Mouse (Mus musculus) midbrain, embryonic 12.5 days (tissue): ENCODE data around the gene Jag2. TPM values are rescaled to one million over a fixed set of nuclear protein-coding genes. Genes with fewer than 3 reads are reported as not detected.

Experiments used
- ATAC-seq: fragments of 200-750 bp; cut with Nextera tagmentation; 2 replicates; pipeline ENCODE4 v1.8.0; 2017; ENCODE audit warnings: low read depth, moderate TSS enrichment, moderate library complexity; ENCODE audit not compliant: low FRiP score
- H3K27ac ChIP-seq: fragments of 300-500 bp; sonication (generic); replicated peaks from 2 replicates; pipeline ENCODE4 v1.5.1; 2016; ENCODE audit warnings: mild to moderate bottlenecking
- H3K27me3 ChIP-seq: fragments of 300-500 bp; sonication (generic); 2 replicates; pipeline ENCODE4 v1.6.1; 2016; ENCODE audit warnings: mild to moderate bottlenecking
- H3K36me3 ChIP-seq: fragments of 300-500 bp; sonication (generic); 2 replicates; pipeline ENCODE4 v1.6.1; 2016
- H3K4me1 ChIP-seq: fragments of 300-500 bp; sonication (generic); 2 replicates; pipeline ENCODE4 v1.6.1; 2016
- H3K4me2 ChIP-seq: fragments of 300-500 bp; sonication (generic); replicated peaks from 2 replicates; pipeline ENCODE4 v1.6.1; 2016; ENCODE audit warnings: mild to moderate bottlenecking, moderate library complexity
- H3K4me3 ChIP-seq: fragments of 300-500 bp; sonication (generic); 2 replicates; pipeline ENCODE4 v1.5.1; 2016; ENCODE audit warnings: mild to moderate bottlenecking
- H3K9ac ChIP-seq: fragments of 300-500 bp; sonication (generic); replicated peaks from 2 replicates; pipeline ENCODE4 v1.6.1; 2016; ENCODE audit warnings: mild to moderate bottlenecking, moderate library complexity
- H3K9me3 ChIP-seq: fragments of 300-500 bp; sonication (generic); 2 replicates; pipeline ENCODE4 v1.6.1; 2016; ENCODE audit warnings: mild to moderate bottlenecking
- WGBS: fragments of 180-500 bp; shearing (Covaris S2); methylation state at CpG from one replicate; pipeline ENCODE4 v1.1.7; 2016; 5-methylcytosine and 5-hydroxymethylcytosine counted together
- polyA plus RNA-seq: library from polyadenylated mRNA; unstranded; fragments of >200 nt; fragmentation: Nextera tagmentation; extraction: Ambion mirVana; gene quantifications from 2 replicates; pipeline ENCODE4 v1.2.1, GENCODE M21; 2016

Gene Jag2
- polyA plus RNA-seq, 1 experiment from 2014 or later: 5.8 TPM

GRCm38 (mm10) chr12:112916698-112917400 is 12.7 kb downstream of the Jag2 start:
- Histone ChIP-seq H3K9ac (no peak overlapping the region), H3K9me3 (no peaks in the 10 kb centered on the region), H3K27ac (no peak overlapping the region), H3K36me3 (peaks cover 17% of the 10 kb centered on the region), H3K4me3 (no peak overlapping the region), H3K27me3 (no peaks in the 10 kb centered on the region), H3K4me1 (peaks cover 9% of the 10 kb centered on the region), H3K4me2 (no peak overlapping the region)
- WGBS: 81% methylated on average over 16 of the region's 16 CpGs
- no peak for ATAC-seq

DNA sequence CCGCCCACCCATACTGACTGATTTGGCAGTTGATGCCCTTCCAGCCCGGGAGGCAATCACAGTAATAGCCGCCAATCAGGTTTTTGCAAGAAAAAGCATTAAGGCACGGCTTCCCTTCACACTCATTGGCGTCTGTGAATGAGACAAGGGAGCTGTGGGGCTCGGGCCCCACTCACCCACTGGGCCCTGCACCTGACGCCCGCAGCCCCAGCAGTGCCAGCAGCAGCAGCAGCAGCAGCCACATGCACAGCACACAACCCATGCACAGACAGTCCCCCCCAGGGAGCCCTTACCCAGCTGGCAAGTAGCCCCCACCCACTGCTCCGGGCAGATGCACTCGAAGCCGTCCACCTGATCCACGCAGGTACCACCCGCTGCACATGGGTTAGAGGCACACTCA is 14.0 kb downstream of the Jag2 start:
- Histone ChIP-seq H3K36me3 (peaks cover 27% of the 10 kb centered on the region), H3K4me2 (no peak overlapping the region), H3K4me3 (no peak overlapping the region), H3K9me3 (no peaks in the 10 kb centered on the region), H3K27ac (no peak overlapping the region), H3K9ac (no peak overlapping the region), H3K27me3 (no peaks in the 10 kb centered on the region), H3K4me1 (peaks cover 6% of the 10 kb centered on the region; the same call in 1 of the 2 replicates)
- no peak for ATAC-seq
- 86% methylated on average over 13 of the region's 13 CpGs for WGBS

DNA sequence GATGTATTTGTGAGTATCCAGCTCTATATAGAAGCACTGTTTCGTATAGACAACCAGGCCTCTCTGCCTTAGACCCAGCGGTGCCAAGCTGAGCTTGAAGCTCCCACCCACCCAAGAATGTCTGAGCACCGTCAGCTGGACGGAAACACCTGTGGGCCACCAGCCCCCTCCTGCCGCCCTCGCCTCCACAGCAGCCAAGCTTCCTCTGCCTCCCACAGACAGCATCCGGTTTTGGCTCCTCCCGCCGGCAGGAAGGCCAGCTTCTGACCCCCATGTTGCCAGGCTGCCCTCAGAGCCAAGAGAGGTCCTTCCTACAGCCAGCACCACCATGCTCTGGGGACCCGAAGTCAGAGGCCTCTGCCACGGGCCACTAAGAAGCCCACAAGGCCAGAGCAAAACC is 15.0 kb downstream of the Jag2 start:
- H3K4me1 ChIP-seq: peaks cover 3% of the 10 kb centered on the region; the same call in 1 of the 2 replicates
- no peak overlapping the region for H3K4me2 ChIP-seq
- H3K27ac ChIP-seq: no peak overlapping the region
- H3K4me3 ChIP-seq: no peak overlapping the region
- WGBS: 85% methylated on average over 11 of the region's 11 CpGs
- H3K27me3 ChIP-seq: no peaks in the 10 kb centered on the region
- H3K36me3 ChIP-seq: peaks cover 34% of the 10 kb centered on the region
- H3K9ac ChIP-seq: no peak overlapping the region
- no peaks in the 10 kb centered on the region; the same call in 1 of the 2 replicates for H3K9me3 ChIP-seq
- no peak for ATAC-seq

GRCm38 (mm10) chr12:112912951-112913745 is 16.4 kb downstream of the Jag2 start:
- H3K36me3 ChIP-seq: peaks cover 47% of the 10 kb centered on the region

DNA sequence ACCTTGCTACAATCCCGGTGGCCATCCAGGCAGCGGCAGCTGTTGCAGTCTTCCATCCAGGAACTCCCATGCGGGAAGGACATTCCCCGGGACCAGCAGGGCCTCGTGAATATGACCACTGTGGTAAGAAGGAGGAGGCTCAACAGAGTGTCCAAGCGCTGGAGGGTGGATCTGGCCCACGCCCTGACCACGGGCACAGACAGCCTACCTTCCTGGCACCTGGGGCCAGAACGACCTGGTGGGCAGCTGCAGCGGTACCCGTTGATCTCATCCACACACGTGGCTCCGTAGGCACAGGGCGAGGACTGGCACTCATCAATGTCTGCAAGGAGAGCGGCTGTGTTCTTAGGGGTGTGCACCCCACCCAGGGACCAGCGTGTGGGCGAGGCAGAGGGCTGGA is 17.9 kb downstream of the Jag2 start:
- no peak for ATAC-seq
- Histone ChIP-seq H3K36me3 (peaks cover 47% of the 10 kb centered on the region), H3K27me3 (no peaks in the 10 kb centered on the region)

More at GRCm38 (mm10) chr12:112912951-112913745, 16.4 kb downstream of the Jag2 start:
- Histone ChIP-seq H3K27me3 (no peaks in the 10 kb centered on the region), H3K4me1 (peaks cover 3% of the 10 kb centered on the region; the same call in 1 of the 2 replicates), H3K9me3 (no peaks in the 10 kb centered on the region; the same call in 1 of the 2 replicates), H3K4me3 (no peak overlapping the region), H3K9ac (no peak overlapping the region), H3K4me2 (no peak overlapping the region), H3K27ac (no peak overlapping the region)
- no peak for ATAC-seq
- 90% methylated on average over 28 of the region's 28 CpGs for WGBS

DNA sequence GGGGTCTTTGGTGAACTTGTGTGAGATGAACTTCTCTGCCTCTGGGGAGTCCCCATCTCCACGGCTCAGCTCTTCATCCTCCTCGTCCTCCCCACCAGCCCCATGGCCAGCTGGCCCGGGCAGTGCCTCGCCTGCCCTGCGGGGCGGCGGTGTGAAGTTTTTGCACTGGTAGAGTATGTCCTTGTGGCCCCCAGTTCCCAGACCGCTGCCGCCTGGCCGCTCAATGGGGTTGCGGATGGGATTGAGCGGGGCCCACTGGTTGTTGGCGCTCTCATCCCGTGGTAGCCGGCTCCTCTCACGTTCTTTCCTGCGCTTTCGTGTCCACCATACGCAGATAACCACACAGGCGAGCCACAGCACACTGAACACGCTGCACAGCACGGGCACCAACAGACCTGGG is 20.6 kb downstream of the Jag2 start:
- H3K9me3 ChIP-seq: no peaks in the 10 kb centered on the region; the same call in 1 of the 2 replicates
- no peak overlapping the region for H3K4me2 ChIP-seq
- no peaks in the 10 kb centered on the region for H3K4me1 ChIP-seq
- H3K27me3 ChIP-seq: no peaks in the 10 kb centered on the region
- 96% methylated on average over 22 of the region's 22 CpGs for WGBS
- H3K4me3 ChIP-seq: no peak overlapping the region
- H3K27ac ChIP-seq: no peak overlapping the region
- ATAC-seq: no peak
- H3K36me3 ChIP-seq: peaks cover 42% of the 10 kb centered on the region
- no peak overlapping the region for H3K9ac ChIP-seq

More for the DNA sequence above, 17.9 kb downstream of the Jag2 start:
- Histone ChIP-seq H3K9me3 (no peaks in the 10 kb centered on the region; the same call in 1 of the 2 replicates), H3K9ac (no peak overlapping the region), H3K4me3 (no peak overlapping the region), H3K4me2 (no peak overlapping the region), H3K4me1 (peaks cover 3% of the 10 kb centered on the region; the same call in 1 of the 2 replicates), H3K27ac (no peak overlapping the region)
- 93% methylated on average over 17 of the region's 17 CpGs for WGBS

GRCm38 (mm10) chr12:112905001-112905400 is 24.6 kb downstream of the Jag2 start:
- no peaks in the 10 kb centered on the region for H3K4me1 ChIP-seq
- peaks cover 18% of the 10 kb centered on the region for H3K36me3 ChIP-seq
- no peak for ATAC-seq
- H3K4me3 ChIP-seq: no peak overlapping the region
- H3K9me3 ChIP-seq: no peaks in the 10 kb centered on the region; the same call in 1 of the 2 replicates
- no peak overlapping the region for H3K27ac ChIP-seq
- no peak overlapping the region for H3K9ac ChIP-seq
- 88% methylated on average over 5 of the region's 5 CpGs for WGBS
- H3K27me3 ChIP-seq: no peaks in the 10 kb centered on the region
- H3K4me2 ChIP-seq: no peak overlapping the region

DNA sequence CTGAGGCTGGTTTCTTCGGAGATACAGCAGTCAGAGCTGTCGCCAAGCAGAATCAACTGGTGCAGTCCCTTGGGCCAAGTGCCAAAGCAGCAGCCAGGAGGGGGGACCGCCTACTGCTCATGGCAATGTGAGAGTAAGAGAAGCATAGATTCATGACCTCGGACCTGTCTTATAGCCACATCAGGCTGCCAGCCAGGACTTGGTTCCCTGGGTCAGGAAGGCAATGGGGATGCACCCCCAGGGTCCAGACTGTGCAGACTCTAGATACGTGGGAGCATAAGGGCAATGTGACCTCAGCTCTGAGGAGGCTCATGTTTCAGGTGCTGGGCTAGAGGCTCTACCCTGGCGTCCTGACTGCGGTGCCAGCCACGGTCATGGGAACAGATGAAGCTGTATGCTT is 25.6 kb downstream of the Jag2 start:
- Histone ChIP-seq H3K36me3 (peaks cover 8% of the 10 kb centered on the region), H3K27ac (no peak overlapping the region), H3K9me3 (no peaks in the 10 kb centered on the region), H3K27me3 (no peaks in the 10 kb centered on the region), H3K4me1 (no peaks in the 10 kb centered on the region), H3K4me2 (no peak overlapping the region), H3K4me3 (no peak overlapping the region), H3K9ac (no peak overlapping the region)
- no peak for ATAC-seq
- 82% methylated on average over 8 of the region's 8 CpGs for WGBS

DNA sequence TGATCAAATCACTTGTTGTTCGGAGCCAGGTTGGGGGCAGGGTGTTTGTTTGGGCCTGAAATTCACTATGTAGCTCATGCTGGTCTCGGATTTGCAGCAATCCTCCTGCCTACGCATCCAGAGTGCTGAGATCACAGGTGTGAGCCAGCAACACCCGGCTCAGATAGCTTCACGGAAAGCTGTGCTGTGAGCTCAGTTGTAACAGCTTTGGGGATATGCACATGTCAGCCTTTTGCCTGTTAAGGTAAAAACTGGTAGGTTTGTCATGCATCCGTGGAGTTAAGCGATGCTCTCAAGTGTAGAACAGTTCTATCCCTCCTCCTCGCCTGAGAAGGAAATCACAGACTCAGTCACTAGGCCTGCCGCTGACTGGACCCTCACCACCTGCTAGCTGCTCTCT is 28.9 kb downstream of the Jag2 start:
- Histone ChIP-seq H3K27me3 (no peaks in the 10 kb centered on the region), H3K9me3 (no peaks in the 10 kb centered on the region), H3K36me3 (no peaks in the 10 kb centered on the region), H3K27ac (no peak overlapping the region), H3K4me1 (peaks cover 12% of the 10 kb centered on the region), H3K4me2 (no peak overlapping the region), H3K9ac (no peak overlapping the region), H3K4me3 (no peak overlapping the region)
- 91% methylated on average over 9 of the region's 9 CpGs for WGBS
- no peak for ATAC-seq

DNA sequence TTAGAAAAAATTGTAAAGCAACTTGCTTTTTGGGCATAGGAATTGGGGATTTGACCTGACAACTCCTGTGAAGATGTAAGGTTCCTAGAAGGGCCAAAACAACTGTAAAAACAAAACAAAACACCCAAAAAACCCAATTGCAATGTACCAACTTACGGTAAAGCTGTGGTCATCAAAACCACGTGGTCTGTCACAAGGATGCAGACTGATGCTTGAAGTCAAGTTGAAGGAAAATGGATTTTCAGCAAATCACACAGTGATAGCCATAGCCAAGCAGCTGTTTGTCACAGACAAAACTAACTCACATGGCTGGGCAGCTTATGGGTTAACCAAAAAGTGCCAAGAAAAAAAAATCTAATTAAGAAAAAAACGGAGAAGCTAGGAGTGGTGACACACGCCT is 30.6 kb downstream of the Jag2 start:
- no peaks in the 10 kb centered on the region for H3K9me3 ChIP-seq
- H3K27me3 ChIP-seq: peaks cover 2% of the 10 kb centered on the region; the same call in 1 of the 2 replicates
- WGBS: 72% methylated on average over 4 of the region's 4 CpGs

DNA sequence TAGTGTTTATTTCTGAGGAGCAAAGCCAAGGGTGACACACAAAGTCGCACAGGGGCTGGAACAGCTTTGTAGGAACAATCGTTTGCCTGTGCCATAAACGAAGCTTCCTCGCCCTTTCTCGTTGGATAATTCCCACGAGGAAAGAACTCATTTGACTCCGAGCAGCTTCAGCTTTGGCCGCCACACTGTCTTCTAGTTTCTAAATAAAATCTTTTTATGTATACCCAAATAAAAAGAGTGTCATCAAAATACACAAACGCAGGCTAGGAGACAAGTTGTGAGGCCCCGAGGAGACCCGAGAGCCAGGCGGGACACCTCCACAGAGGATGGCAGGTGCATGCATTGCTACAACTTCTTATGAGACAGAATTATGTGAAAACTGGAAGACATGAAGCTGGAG is 31.2 kb downstream of the Jag2 start:
- Histone ChIP-seq H3K9ac (no peak overlapping the region; the same call in 1 of the 2 replicates), H3K4me3 (no peak overlapping the region), H3K27ac (0 out of 2 replicates have a peak overlapping the region, but pooled peaks have one; percentile 10), H3K4me1 (peaks cover 12% of the 10 kb centered on the region), H3K27me3 (peaks cover 3% of the 10 kb centered on the region; the same call in 1 of the 2 replicates), H3K4me2 (no peak overlapping the region), H3K9me3 (no peaks in the 10 kb centered on the region), H3K36me3 (no peaks in the 10 kb centered on the region)
- 78% methylated on average over 12 of the region's 12 CpGs for WGBS
- no peak for ATAC-seq

More for the DNA sequence above, 30.6 kb downstream of the Jag2 start:
- Histone ChIP-seq H3K4me3 (no peak overlapping the region), H3K4me2 (no peak overlapping the region), H3K27ac (no peak overlapping the region), H3K9ac (no peak overlapping the region), H3K36me3 (no peaks in the 10 kb centered on the region), H3K4me1 (peaks cover 12% of the 10 kb centered on the region)
- no peak for ATAC-seq
